Mouse (Mus musculus): ENCODE data around the gene Olfr1052. TPM values are rescaled to one million over a fixed set of nuclear protein-coding genes. Genes with fewer than 3 reads are reported as not detected.
"Not testable (repeated sequence)": the region's sequence is repeated elsewhere in the genome, so short reads cannot be mapped to it uniquely, and the experiment has no call there.

Olfr1052 gene
- not detected in 2 replicates for polyA plus RNA-seq (2015; fragmentation: Nextera tagmentation; extraction: Ambion mirVana)

GRCm38 (mm10) chr2:86292155-86292554 lies at the start of gene Olfr1052:
Olfr1052 (plus strand) TSS chr2:86292455.
- no peak within 1 kb of the TSS for H3K27ac ChIP-seq (ENCODE audit: low read depth, low read length)
- H3K4me3 ChIP-seq (ENCODE audit: low read length) = no peak within 1 kb of the TSS

GRCm38 (mm10) chr2:86258228-86258627 lies 34.0 kb upstream of the Olfr1052 start, which contains the start of gene Olfr1049:
Olfr1049 (minus strand) TSS chr2:86258328.
- H3K4me1 ChIP-seq (ENCODE audit: control insufficient read depth, insufficient read depth, low read depth, low read length); ATAC-seq; H3K4me2 ChIP-seq (ENCODE audit: low read length): not testable (repeated sequence)

More at GRCm38 (mm10) chr2:86292155-86292554, at the start of gene Olfr1052:
- ATAC-seq = no peak
- Histone ChIP-seq H3K9ac (ENCODE audit: low read depth, low read length) (no peak within 1 kb of the TSS), H3K4me2 (ENCODE audit: low read length) (no peak within 1 kb of the TSS), H3K27me3 (replicated peaks; ENCODE audit: control insufficient read depth, insufficient read depth, low read length) (no peaks in the 10 kb centered on the region), H3K4me1 (ENCODE audit: control insufficient read depth, insufficient read depth, low read depth, low read length) (no peaks in the 10 kb centered on the region), H3K9me3 (ENCODE audit: control insufficient read depth, low read length) (no peaks in the 10 kb centered on the region), H3K36me3 (ENCODE audit: control insufficient read depth, insufficient read depth, low read length) (no peaks in the 10 kb centered on the region)

GRCm38 (mm10) chr2:86278988-86279387 lies 13.3 kb upstream of the Olfr1052 start, which contains the start of gene Olfr1051:
Olfr1051 (minus strand) TSS chr2:86279088.
- H3K27ac ChIP-seq (ENCODE audit: low read depth, low read length); H3K4me2 ChIP-seq (ENCODE audit: low read length); H3K9ac ChIP-seq (ENCODE audit: low read depth, low read length); H3K4me3 ChIP-seq (ENCODE audit: low read length); H3K36me3 ChIP-seq (ENCODE audit: control insufficient read depth, insufficient read depth, low read length); ATAC-seq; H3K27me3 ChIP-seq (replicated peaks; ENCODE audit: control insufficient read depth, insufficient read depth, low read length); H3K9me3 ChIP-seq (ENCODE audit: control insufficient read depth, low read length); H3K4me1 ChIP-seq (ENCODE audit: control insufficient read depth, insufficient read depth, low read depth, low read length): not testable (repeated sequence)

More at GRCm38 (mm10) chr2:86258228-86258627, 34.0 kb upstream of the Olfr1052 start, which contains the start of gene Olfr1049:
- H3K9me3 ChIP-seq (ENCODE audit: control insufficient read depth, low read length); H3K27me3 ChIP-seq (replicated peaks; ENCODE audit: control insufficient read depth, insufficient read depth, low read length); H3K36me3 ChIP-seq (ENCODE audit: control insufficient read depth, insufficient read depth, low read length); H3K4me3 ChIP-seq (ENCODE audit: low read length); H3K27ac ChIP-seq (ENCODE audit: low read depth, low read length); H3K9ac ChIP-seq (ENCODE audit: low read depth, low read length): not testable (repeated sequence)

GRCm38 (mm10) chr2:86315184-86315583 lies 22.9 kb downstream of the Olfr1052 start, which contains the start of gene Olfr1053:
Olfr1053 (minus strand) TSS chr2:86315284.
- Histone ChIP-seq H3K36me3 (ENCODE audit: control insufficient read depth, insufficient read depth, low read length) (no peaks in the 10 kb centered on the region), H3K4me2 (ENCODE audit: low read length) (no peak within 1 kb of the TSS), H3K27ac (ENCODE audit: low read depth, low read length) (no peak within 1 kb of the TSS), H3K9me3 (ENCODE audit: control insufficient read depth, low read length) (no peaks in the 10 kb centered on the region), H3K27me3 (replicated peaks; ENCODE audit: control insufficient read depth, insufficient read depth, low read length) (no peaks in the 10 kb centered on the region), H3K4me1 (ENCODE audit: control insufficient read depth, insufficient read depth, low read depth, low read length) (no peaks in the 10 kb centered on the region), H3K9ac (ENCODE audit: low read depth, low read length) (no peak within 1 kb of the TSS), H3K4me3 (ENCODE audit: low read length) (no peak within 1 kb of the TSS)
- ATAC-seq = no peak
- WGBS = 71% methylated on average over 3 of the region's 3 CpGs

GRCm38 (mm10) chr2:86335333-86335732 lies 43.1 kb downstream of the Olfr1052 start, which contains the start of gene Olfr1054:
Olfr1054 (minus strand) TSS chr2:86335433.
- WGBS = 68% methylated on average over 3 of the region's 3 CpGs
- no peak for ATAC-seq
- Histone ChIP-seq H3K27me3 (replicated peaks; ENCODE audit: control insufficient read depth, insufficient read depth, low read length) (no peaks in the 10 kb centered on the region), H3K27ac (ENCODE audit: low read depth, low read length) (no peak within 1 kb of the TSS), H3K4me3 (ENCODE audit: low read length) (no peak within 1 kb of the TSS), H3K4me1 (ENCODE audit: control insufficient read depth, insufficient read depth, low read depth, low read length) (no peaks in the 10 kb centered on the region), H3K36me3 (ENCODE audit: control insufficient read depth, insufficient read depth, low read length) (no peaks in the 10 kb centered on the region), H3K4me2 (ENCODE audit: low read length) (no peak within 1 kb of the TSS), H3K9me3 (ENCODE audit: control insufficient read depth, low read length) (no peaks in the 10 kb centered on the region), H3K9ac (ENCODE audit: low read depth, low read length) (no peak within 1 kb of the TSS)

Other genes with a start within 250 kb of the Olfr1052 start
- not detected in 2 replicates for gene Olfr1034, start 246.6 kb upstream of the Olfr1052 start, polyA plus RNA-seq (2015; fragmentation: Nextera tagmentation; extraction: Ambion mirVana)
- not detected in 2 replicates for gene Olfr1036, start 218.5 kb upstream of the Olfr1052 start, polyA plus RNA-seq (2015; fragmentation: Nextera tagmentation; extraction: Ambion mirVana)
- gene Olfr1037, start 205.1 kb upstream of the Olfr1052 start, polyA plus RNA-seq (2015; fragmentation: Nextera tagmentation; extraction: Ambion mirVana) = not detected in 2 replicates
- gene Olfr1039, start 156.5 kb upstream of the Olfr1052 start, polyA plus RNA-seq (2015; fragmentation: Nextera tagmentation; extraction: Ambion mirVana) = not detected in 2 replicates
- not detected in 2 replicates for gene Olfr1040, start 145.7 kb upstream of the Olfr1052 start, polyA plus RNA-seq (2015; fragmentation: Nextera tagmentation; extraction: Ambion mirVana)
- gene Olfr1042, start 130.6 kb upstream of the Olfr1052 start, polyA plus RNA-seq (2015; fragmentation: Nextera tagmentation; extraction: Ambion mirVana) = not detected in 2 replicates
- not detected in 2 replicates for gene Olfr1043, start 124.9 kb upstream of the Olfr1052 start, polyA plus RNA-seq (2015; fragmentation: Nextera tagmentation; extraction: Ambion mirVana)
- not detected in 2 replicates for gene Olfr1044, start 114.6 kb upstream of the Olfr1052 start, polyA plus RNA-seq (2015; fragmentation: Nextera tagmentation; extraction: Ambion mirVana)
- not detected in 2 replicates for gene Olfr52, start 106.8 kb upstream of the Olfr1052 start, polyA plus RNA-seq (2015; fragmentation: Nextera tagmentation; extraction: Ambion mirVana)
- not detected in 2 replicates for gene Olfr1045, start 89.4 kb upstream of the Olfr1052 start, polyA plus RNA-seq (2015; fragmentation: Nextera tagmentation; extraction: Ambion mirVana)
- not detected in 2 replicates for gene Olfr1046, start 73.1 kb upstream of the Olfr1052 start, polyA plus RNA-seq (2015; fragmentation: Nextera tagmentation; extraction: Ambion mirVana)
- gene Olfr1047, start 61.1 kb upstream of the Olfr1052 start, polyA plus RNA-seq (2015; fragmentation: Nextera tagmentation; extraction: Ambion mirVana) = not detected in 2 replicates
- not detected in 2 replicates for gene Olfr1048, start 52.2 kb upstream of the Olfr1052 start, polyA plus RNA-seq (2015; fragmentation: Nextera tagmentation; extraction: Ambion mirVana)
- gene Olfr1049, start 34.1 kb upstream of the Olfr1052 start, polyA plus RNA-seq (2015; fragmentation: Nextera tagmentation; extraction: Ambion mirVana) = not detected in 2 replicates
- gene Olfr1051, start 13.4 kb upstream of the Olfr1052 start, polyA plus RNA-seq (2015; fragmentation: Nextera tagmentation; extraction: Ambion mirVana) = not detected in 2 replicates
- not detected in 2 replicates for gene Olfr1053, start 22.8 kb downstream of the Olfr1052 start, polyA plus RNA-seq (2015; fragmentation: Nextera tagmentation; extraction: Ambion mirVana)
- gene Olfr1054, start 43.0 kb downstream of the Olfr1052 start, polyA plus RNA-seq (2015; fragmentation: Nextera tagmentation; extraction: Ambion mirVana) = not detected in 2 replicates
- not detected in 2 replicates for gene Olfr1055, start 57.8 kb downstream of the Olfr1052 start, polyA plus RNA-seq (2015; fragmentation: Nextera tagmentation; extraction: Ambion mirVana)
- gene Olfr1056, start 70.0 kb downstream of the Olfr1052 start, polyA plus RNA-seq (2015; fragmentation: Nextera tagmentation; extraction: Ambion mirVana) = not detected in 2 replicates
- not detected in 2 replicates for gene Olfr1057, start 85.9 kb downstream of the Olfr1052 start, polyA plus RNA-seq (2015; fragmentation: Nextera tagmentation; extraction: Ambion mirVana)
- gene Olfr1058, start 96.1 kb downstream of the Olfr1052 start, polyA plus RNA-seq (2015; fragmentation: Nextera tagmentation; extraction: Ambion mirVana) = not detected in 2 replicates
- gene Olfr1061, start 121.6 kb downstream of the Olfr1052 start, polyA plus RNA-seq (2015; fragmentation: Nextera tagmentation; extraction: Ambion mirVana) = not detected in 2 replicates
- gene Olfr1062, start 134.3 kb downstream of the Olfr1052 start, polyA plus RNA-seq (2015; fragmentation: Nextera tagmentation; extraction: Ambion mirVana) = not detected in 2 replicates
- gene Olfr1065, start 158.1 kb downstream of the Olfr1052 start, polyA plus RNA-seq (2015; fragmentation: Nextera tagmentation; extraction: Ambion mirVana) = not detected in 2 replicates
- gene Olfr1066, start 163.8 kb downstream of the Olfr1052 start, polyA plus RNA-seq (2015; fragmentation: Nextera tagmentation; extraction: Ambion mirVana) = not detected in 2 replicates
- not detected in 2 replicates for gene Olfr228, start 194.9 kb downstream of the Olfr1052 start, polyA plus RNA-seq (2015; fragmentation: Nextera tagmentation; extraction: Ambion mirVana)
- not detected in 2 replicates for gene Olfr1076, start 216.0 kb downstream of the Olfr1052 start, polyA plus RNA-seq (2015; fragmentation: Nextera tagmentation; extraction: Ambion mirVana)

Data from hindbrain, embryonic 16.5 days (tissue).